Mouse (Mus musculus): ENCODE data around the gene Uqcr10.
"Not testable (repeated sequence)": the region's sequence is repeated elsewhere in the genome, so short reads cannot be mapped to it uniquely, and the experiment has no call there.

Uqcr10 gene

DNA sequence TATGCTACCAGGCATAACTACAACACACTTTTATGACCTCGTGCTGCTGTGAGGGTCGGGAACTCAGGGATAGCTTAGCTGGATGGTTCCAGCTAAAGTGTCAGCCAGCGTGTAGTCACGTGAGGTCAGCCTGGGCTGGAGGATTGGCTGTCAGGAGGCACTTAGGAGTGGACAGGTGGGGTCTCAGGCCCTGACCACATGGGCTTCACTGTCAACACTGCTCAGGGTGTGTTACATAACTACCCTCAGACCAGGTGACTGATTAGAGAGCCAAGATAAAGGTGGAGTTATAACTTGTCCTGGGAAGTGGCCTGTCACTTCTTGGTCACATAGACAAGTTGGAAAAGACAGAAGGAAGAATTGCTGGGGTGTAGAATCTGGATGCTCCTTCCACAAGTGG is 11.5 kb upstream of the Uqcr10 start:
- DNase-seq (ENCODE audit: low spot score in 2 of 2): no peak

DNA sequence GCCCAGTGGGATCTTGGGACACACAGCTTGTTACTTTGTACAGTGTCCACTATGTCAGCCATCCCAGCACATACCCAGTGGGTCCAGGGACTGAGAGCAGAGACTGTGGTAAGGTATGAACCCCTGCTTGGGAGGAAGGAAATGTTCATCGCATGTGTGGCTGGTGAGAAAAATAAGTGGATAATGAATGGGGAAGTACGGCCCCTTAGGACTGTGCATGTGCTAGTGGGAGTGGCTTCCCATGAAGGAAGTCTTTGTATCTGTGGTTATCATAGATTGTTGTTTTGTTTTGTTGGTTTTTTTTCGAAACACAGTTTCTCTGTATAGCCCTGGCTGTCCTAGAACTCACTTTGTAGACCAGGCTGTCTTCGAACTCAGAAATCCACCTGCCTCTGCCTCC is 10.6 kb upstream of the Uqcr10 start:
- no peak for DNase-seq (ENCODE audit: low spot score in 2 of 2)

DNA sequence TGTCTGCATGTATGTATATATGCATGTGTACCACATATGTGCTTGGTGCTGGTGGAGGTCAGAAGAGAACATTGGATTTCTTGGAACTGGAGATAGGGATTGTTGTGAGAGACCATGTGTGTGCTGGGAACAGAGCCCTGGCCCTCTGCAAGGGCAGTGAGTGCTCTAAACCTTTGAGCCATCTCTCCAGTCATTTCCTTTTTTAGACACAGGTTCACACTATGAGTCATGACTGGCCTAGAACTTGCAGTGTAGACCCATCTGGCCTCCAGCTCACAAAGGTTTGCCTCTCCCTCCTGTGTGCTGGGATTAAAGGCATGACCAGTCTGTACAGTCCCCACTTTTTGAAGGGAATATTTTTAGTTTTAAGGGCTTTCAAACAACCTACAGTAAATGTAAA is 8.7 kb upstream of the Uqcr10 start:
- no peak for DNase-seq (ENCODE audit: low spot score in 2 of 2)

DNA sequence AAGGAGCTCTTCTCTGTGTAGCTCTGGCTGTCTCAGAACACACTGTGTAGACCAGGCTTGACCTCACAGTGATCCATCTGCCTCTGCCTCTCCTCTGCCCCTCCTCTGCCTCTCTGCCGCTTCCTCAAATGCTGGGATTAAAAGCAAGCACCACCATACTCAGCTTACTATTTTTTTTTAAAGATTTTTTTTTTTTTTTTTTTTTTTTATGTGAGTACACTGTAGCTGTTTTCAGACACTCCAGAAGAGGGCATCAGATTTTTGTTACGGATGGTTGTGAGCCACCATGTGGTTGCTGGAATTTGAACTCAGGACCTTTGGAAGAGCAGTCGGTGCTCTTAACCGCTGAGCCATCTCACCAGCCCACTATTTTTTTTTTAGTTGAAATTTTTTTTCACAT is 6.0 kb upstream of the Uqcr10 start:
- not testable (repeated sequence) for DNase-seq (ENCODE audit: low spot score in 2 of 2)

DNA sequence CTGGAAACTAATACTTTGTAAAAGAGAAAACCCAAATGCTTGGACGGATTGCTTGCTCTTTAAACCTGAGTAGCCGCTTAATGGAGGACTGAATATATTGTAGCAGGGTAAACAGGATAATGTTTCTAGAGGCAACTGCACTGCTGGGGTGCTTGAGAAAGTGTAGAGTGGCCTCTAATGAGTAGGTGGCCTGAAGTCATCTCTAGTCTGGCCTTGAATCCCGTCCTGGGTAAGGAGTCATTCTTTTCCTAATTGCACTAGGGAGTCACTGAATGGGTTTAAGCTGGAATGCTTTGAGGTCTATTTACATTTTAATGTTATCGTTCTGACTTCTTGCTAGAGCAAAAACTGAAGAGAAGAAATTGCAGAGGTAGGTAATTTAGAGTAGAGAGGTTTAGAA is 1.0 kb upstream of the Uqcr10 start:
- no peak for DNase-seq (ENCODE audit: low spot score in 2 of 2)

DNA sequence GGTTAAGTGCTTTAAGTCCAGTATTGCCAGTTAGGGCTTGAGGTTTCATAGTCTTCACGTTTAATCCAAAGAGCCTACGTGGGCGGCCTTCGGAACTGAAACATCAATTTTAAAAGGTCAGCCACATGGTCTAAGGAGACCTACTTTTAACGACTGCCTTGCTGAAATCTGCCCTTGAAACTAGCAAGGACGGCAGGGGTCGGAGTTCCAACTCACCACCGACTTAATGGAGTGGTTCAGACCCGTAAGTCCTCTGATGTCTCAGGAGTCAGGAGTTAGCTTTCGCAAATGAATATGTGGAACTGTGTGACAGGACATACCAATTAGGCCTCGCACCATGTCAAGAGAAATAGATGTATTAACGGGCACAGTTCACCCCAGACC is 462 bp downstream of the Uqcr10 start:
- DNase-seq (ENCODE audit: low spot score in 2 of 2): no peak

DNA sequence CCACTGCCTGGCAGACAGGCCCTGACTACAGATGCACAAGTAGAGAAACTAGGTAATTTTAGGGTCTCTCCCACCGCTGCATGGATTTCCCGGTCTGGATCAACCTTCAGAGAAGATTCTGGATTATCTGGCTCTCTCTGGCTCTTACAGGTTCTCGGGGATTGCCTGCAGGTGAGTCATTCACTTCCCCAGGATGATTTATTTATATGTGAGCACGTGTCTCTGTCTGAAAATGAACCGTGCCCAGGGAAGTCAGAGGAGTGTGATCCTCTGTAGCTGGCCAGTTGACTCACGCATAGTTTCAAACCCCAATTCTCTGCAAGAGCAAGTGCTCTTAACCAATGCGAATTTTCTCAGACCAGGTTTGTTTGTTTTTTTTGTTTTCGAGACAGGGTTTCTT is 3.4 kb downstream of the Uqcr10 start:
- no peak for DNase-seq (ENCODE audit: low spot score in 2 of 2)

DNA sequence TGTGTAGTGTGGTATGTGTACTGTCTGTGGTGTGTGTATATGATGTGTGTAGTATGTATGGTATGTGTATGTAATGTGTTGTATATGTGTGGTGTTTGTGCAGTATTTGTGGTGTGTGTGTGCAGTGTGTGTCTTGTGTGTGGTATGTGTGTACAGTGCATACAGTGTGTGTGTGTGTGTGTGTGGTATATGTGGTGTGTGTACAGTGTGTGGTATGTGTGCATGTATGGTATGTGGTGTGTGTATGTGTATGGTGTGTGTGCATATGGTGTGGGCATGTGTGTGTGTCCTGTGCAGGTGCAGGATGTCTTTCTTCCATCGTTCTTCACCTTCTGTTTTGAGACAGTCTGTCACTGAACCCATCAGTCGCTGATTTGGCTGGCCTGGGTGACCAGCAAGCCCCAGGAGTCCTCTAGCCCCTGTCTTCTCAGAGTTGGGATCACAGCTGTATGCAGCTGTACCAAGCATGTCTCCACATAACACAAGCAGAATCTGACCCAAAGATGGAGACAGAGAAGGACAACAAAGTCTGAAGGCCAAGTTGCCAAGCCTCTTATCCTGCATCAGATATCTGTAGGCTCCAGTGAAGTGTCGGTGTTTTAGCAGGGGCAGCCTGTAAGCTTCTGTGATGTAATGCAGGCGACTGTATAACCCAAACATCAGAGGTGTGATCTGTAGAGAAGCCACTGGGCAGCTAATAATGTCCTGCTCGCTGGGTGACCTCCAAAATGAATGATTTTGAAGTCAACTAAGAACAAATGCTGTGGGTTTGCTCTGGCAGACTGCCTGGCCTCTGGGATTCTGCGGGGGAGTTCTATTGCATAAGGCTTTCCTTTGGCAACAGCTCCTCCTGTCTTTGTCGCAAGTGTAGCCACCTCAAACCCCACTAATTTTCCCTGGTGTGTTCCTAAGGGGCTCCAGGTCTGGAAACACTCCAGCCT is 6.8 kb downstream of the Uqcr10 start:
- DNase-seq (ENCODE audit: low spot score in 2 of 2): peak in 1 of 2 experiments; percentile 76

DNA sequence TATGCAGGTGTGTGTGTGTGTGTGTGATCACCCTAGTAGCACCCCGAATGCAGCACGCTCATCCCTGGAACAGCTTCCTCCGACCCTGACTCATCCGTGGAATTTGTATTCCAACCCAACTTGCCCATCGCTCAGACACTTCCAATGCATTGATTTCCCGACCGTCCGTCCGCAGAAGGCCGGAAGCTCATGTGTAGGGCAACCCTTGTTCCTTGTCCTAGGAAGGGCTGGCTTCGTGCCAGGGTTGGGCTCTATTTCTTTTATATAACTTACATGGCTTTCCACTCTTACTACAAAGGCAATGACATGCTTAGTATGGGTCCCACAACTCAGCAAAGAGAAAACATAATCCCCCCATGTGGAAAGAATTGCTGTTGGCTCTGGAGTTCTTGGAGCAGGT is 12.0 kb downstream of the Uqcr10 start:
- no peak for DNase-seq (ENCODE audit: low spot score in 2 of 2)

DNA sequence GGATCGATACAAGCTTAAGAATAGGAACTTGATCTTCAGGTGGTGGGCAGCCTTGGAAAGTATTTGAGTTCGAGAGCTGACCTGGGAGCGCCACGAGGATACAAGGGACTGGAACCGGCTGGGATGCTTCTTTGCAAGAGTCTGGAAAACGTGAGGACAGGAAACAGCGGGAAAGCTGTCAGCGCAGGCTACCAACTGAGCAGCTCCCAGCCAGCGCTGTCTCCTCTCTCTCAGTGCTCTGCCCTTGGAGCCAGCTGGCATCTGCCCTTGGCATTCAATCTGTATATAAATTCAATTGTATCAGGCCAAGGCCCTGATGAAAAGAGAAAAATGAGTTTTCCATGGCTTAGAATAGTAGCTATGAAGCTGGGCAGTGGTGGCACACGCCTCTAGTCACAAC is 12.9 kb downstream of the Uqcr10 start:
- DNase-seq (ENCODE audit: low spot score in 2 of 2): no peak

DNA sequence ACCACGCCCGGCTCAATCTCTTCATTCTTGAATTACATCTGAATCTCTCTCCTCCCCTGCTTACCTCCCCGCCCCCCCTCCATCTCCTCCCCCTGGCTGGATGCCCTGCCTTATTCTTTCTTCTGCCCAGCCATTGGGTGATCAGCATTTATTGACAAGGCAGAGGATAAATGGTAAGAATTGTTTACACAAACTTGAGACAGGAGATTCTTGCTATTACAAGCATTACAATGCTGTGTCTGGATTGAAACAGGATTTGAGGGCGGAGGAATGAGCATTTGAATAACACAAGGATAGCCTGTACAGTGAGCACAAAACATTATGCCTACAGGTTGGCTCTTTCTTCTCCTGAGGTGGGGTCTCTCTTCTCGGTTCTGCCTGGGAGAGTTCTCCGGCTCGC is 13.8 kb downstream of the Uqcr10 start:
- DNase-seq (ENCODE audit: low spot score in 2 of 2): no peak

DNA sequence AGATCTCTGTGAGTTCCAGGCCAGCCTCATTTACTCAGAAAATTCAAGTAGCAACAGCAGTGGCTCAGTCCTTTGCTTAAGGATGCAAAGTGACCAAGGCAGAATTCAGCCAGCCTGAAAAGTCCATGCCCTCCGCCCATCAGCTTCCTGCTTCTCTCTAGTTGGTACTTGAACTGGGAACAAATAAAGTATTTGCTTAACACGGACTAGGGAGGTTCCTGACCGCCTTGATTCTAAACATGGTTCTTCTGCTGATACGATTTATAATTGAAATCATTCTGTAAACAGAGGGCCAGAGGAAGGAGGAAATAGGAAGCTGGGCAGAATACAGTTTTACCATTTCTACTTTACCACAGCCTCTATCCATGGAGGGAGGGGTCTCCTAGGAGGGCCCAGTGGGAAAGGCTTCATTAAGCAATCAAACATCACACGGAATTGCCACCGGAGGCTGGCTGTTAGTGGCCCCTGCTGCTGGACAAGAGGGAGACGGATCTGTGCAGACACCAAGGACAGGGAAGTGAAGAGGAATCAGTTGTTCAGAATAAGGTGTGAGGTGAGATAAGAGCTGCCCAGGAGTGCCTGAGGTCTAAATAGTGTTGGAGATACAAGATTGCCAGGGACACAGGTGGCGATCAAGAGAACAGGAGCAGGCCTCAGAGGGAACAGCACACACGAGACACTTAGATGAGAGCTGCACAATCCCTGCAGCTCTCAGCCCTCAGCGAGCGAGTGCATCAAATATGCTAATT is 15.3 kb downstream of the Uqcr10 start:
- no peak for DNase-seq (ENCODE audit: low spot score in 2 of 2)

DNA sequence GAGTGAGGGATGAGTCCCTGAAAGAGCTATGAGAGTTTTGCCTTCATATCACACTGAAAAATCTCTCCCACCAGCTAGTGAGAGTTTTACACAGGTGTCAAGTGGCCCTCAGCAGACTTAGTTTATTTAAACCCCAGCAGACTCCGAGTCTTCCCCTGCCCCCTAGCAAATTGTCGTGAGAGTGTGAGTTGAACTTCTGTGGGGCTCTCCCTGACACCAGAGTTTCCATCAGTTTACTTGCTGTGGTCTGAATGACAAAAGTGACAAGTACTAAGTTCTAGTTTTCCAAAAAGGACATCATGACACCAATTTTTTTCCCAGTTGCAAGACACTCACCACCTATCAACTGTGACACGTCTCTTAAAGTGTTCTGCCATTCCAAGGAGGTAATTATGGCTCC is 16.3 kb downstream of the Uqcr10 start:
- DNase-seq (ENCODE audit: low spot score in 2 of 2): no peak

DNA sequence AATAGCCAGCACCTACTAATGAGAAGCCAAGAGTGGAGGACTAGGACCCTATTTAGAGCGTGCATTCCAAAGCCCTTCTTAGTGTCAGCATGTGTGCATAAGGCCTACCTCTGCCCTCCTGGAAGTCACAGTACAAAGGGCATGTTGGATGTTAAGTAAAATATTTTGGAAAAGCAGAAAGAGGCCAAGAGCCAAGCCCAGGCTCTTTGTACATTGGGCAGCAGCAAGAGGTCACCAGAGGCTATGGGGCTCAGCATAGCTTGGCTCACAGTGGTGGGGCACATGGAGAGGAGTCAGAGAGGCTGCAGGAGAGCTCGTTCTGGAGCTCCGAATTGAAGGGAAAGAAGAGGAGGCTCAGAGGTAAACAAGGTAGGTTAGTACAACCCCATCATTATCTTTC is 17.1 kb downstream of the Uqcr10 start:
- DNase-seq (ENCODE audit: low spot score in 2 of 2): no peak

DNA sequence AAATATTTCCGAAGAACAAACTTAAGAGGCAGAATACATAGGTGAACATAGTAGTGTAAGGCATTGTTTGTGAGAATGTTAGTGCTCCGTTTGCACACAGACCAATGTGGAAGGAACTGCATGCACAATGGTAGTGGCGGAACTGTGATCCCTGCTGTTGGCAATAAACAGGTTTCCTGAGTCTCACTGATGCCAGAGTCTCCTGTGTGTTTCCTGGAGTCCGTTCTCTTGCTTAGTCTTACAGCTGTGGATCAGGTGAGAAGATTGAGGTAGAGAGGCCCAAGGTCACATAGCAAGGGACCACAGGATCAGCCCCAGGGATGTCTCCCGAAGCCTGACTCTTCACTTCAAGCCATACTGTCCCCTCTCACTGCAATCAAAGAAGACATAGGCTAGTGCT is 18.6 kb downstream of the Uqcr10 start:
- DNase-seq (ENCODE audit: low spot score in 2 of 2): no peak

DNA sequence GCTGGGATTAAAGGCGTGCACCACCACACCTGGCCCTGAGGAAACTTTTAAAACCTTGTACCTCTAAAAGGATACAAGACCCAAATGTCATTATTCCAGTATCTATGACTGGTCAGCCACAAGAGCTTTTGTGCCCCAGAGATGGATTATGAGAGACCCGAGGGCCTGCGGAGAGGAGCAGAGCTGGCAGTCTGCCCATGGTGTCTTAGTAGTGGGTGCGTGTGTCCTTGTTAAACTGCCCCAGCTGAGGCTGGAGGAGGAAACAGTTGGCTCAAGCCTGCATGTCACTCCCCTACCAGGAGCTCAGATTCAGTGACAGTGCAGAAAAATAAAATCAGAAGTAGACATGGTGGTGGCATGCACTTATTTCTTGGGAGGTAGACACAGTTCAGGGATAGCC is 19.1 kb downstream of the Uqcr10 start:
- no peak for DNase-seq (ENCODE audit: low spot score in 2 of 2)

DNA sequence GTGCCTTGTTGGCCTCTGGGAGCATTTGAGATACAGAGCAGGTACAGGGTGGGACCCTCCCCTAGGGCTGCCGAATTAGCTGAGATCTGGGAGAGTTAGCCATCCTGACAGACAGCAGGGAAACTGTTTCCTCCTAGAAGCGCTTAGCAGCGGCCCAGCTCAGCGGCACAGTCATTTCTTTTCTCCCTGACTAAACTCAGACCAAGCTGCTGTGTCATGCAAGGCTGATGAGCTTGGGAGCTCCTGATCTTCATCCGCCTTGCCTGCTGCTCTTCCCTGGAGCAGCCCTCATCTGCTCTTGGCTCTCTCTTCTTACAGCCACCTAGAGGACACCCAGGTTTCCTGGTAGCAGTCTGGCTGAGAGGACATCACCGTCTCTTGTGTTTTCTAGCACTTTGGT is 20.0 kb downstream of the Uqcr10 start:
- no peak for DNase-seq (ENCODE audit: low spot score in 2 of 2)

DNA sequence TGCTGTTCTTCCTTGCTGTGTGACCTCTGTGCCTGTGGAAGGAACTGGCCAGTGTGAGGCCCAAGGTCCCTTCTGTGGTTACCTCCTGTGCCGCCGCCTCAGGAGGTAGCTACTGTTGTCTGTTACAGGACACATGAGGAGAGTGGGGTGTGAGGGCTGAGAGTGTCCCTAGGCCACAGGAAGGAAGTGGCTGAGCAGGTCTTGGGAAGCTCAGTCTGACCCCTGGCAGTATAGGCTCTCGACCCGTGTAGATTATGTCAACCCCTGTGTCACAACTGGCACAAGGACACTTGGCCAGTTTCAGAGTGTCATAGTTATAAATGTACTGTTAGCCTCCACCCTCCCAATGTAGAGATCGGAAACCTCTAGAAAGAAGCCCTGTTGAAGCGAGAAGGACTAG is 20.6 kb downstream of the Uqcr10 start:
- no peak for DNase-seq (ENCODE audit: low spot score in 2 of 2)

DNA sequence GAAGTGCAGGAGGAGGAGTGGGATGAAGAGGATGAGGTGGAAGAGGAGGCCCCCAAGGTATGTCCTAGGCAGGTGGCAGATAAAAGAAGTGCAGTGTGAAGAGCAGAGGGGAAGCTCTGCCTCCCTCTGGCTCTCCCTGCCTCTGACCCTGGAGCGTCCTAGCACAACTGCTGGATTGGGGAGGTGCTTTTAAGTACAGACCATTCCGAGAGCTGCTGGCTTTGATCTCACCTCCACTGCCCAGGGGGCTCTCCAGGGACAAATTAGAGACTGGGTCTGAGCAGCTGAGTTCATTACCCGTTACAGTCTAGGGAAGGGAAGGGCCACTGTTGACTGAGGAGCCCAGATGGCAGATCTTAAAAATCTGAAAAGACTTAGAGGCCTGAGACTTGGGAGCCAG is 24.0 kb downstream of the Uqcr10 start:
- no peak for DNase-seq (ENCODE audit: low spot score in 2 of 2)

DNA sequence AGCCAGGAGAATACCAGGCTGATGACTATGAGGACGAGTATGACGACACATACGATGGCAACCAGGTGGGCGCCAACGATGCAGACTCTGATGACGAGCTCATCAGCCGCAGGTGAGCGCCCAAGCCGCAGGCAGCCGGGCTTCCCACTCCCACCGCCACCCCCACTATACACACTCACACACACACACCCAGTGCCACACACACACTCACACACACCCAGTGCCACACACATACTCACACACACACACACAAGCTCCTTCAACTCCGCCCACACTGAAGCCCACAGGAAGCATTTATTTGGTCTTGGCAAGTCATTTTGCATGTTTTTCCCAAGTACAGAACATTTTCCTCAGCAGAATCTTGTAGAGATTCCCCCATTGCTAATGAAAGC is 24.7 kb downstream of the Uqcr10 start:
- peak in 1 of 2 experiments; percentile 49 for DNase-seq (ENCODE audit: low spot score in 2 of 2)

DNA sequence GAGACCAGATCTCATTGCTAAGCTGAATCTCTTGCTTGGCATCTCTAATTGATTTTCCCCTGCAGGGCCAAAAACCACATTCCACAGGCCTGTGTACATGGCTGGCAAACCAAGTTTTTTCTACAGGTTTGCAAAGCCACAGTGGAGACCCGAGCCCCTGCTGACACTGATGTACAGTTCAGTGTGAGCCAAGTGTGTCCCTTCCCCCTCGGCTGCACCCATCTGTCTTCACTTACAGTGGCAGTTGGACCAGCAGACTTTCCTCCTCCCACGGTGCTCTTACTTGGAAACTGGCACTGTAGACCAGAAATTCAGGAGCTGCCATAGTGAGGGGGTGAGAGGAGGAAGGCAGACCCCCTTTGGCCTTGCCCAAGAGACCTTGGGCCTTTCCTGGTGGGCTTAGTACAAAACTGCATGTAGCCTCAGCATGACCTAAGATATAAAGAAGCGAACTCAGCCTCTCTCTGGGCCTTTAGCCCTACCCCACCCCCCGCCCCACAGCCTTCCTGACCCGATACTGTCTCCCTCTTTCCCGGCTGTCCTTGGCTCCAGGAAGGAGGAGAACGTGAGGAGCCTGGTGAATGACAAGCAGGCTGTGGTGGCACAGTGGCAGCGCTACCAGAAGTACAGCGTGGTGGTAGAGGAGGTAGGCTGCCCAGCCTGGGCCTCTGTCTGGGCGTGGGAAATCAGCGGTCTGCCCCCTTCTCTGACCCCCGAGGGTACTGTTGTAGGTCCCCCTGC is 25.3 kb downstream of the Uqcr10 start:
- peak in 1 of 2 experiments; percentile 74 for DNase-seq (ENCODE audit: low spot score in 2 of 2)

DNA sequence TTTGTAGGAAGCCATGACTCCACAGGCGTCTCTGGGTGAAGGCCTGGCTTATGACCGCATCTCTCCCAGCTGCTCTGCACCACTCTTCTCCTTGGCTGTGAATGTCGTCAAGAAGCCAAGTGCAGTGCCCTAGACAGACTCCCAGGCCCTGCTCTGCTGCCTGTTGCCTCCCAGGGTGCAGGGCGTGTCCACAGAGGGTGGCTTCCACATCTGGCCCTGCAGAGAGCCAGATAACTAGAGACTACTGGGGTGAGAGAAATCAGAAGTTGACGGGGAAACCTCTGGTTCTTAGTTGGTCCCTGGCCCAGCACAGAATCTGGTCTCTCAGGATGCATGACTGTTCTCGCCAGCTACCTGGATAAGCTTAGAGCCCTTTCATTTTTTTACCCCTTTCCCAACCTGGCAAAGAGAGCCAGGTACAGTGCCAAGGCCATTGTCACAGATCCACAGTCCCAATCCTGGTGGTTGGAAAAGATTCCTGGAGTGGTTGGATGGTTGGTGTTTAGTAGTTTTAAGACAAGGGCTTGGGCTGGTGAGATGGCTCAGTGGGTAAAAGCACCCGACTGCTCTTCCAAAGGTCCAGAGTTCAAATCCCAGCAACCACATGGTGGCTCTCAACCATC is 26.8 kb downstream of the Uqcr10 start:
- DNase-seq (ENCODE audit: low spot score in 2 of 2): no peak
